Mouse (Mus musculus) spleen, adult 12 weeks (tissue): ENCODE results near the gene Foxl2.

ENCODE experiments used
- DNase-seq: peaks from one replicate; pipeline ENCODE4 v3.0.0; 2022; ENCODE audit warnings: low spot score

The Foxl2 gene

GRCm38 (mm10) chr9:98955103-98955715, at the start of gene Foxl2:
Gene Foxl2, plus strand, starts transcription at chr9:98955288.
- DNase-seq, result no peak

- DNase-seq, result no peak
Observed at GRCm38 (mm10) chr9:98920629-98921523, 34.2 kb upstream of the Foxl2 start.

GRCm38 (mm10) chr9:98923119-98923518, 32.0 kb upstream of the Foxl2 start:
- no peak for DNase-seq

GRCm38 (mm10) chr9:98924183-98924582, 30.9 kb upstream of the Foxl2 start:
- no peak for DNase-seq

- no peak for DNase-seq
Observed at GRCm38 (mm10) chr9:98929496-98929895, 25.6 kb upstream of the Foxl2 start.

GRCm38 (mm10) chr9:98932931-98933330, 22.2 kb upstream of the Foxl2 start:
- DNase-seq, result no peak

- no peak for DNase-seq
Observed at GRCm38 (mm10) chr9:98935190-98935909, 19.7 kb upstream of the Foxl2 start.

- no peak for DNase-seq
Observed at GRCm38 (mm10) chr9:98939290-98939689, 15.8 kb upstream of the Foxl2 start.

GRCm38 (mm10) chr9:98952171-98953050, 2.7 kb upstream of the Foxl2 start:
- no peak for DNase-seq

GRCm38 (mm10) chr9:98953291-98953690, 1.8 kb upstream of the Foxl2 start:
- DNase-seq, result no peak

- no peak for DNase-seq
Observed at GRCm38 (mm10) chr9:98953830-98954229, 1.3 kb upstream of the Foxl2 start.

- DNase-seq, result no peak
Observed at GRCm38 (mm10) chr9:98954391-98955102, 541 bp upstream of the Foxl2 start.

GRCm38 (mm10) chr9:98955716-98956224, 682 bp downstream of the Foxl2 start:
- no peak for DNase-seq

- no peak for DNase-seq
Observed at GRCm38 (mm10) chr9:98956591-98957381, 1.7 kb downstream of the Foxl2 start.

- DNase-seq, result no peak
Observed at GRCm38 (mm10) chr9:98957751-98958351, 2.8 kb downstream of the Foxl2 start.

GRCm38 (mm10) chr9:98958628-98959027, 3.5 kb downstream of the Foxl2 start:
- no peak for DNase-seq

GRCm38 (mm10) chr9:98959851-98960250, 4.8 kb downstream of the Foxl2 start:
- DNase-seq, result no peak

GRCm38 (mm10) chr9:98960348-98960747, 5.3 kb downstream of the Foxl2 start:
- DNase-seq, result no peak
